Mouse (Mus musculus) E14TG2a.4 (cell line): ENCODE measurements around the gene Cacybp.

Experiments
- CTCF ChIP-seq: conservative IDR thresholded peaks from 2 replicates; pipeline ENCODE4 v1.5.1; 2014; ENCODE audit warnings: low read length
- NANOG ChIP-seq: IDR thresholded peaks from 2 replicates; pipeline ENCODE4 v1.6.1; 2014; ENCODE audit warnings: borderline replicate concordance, low read length, mixed read lengths

DNA sequence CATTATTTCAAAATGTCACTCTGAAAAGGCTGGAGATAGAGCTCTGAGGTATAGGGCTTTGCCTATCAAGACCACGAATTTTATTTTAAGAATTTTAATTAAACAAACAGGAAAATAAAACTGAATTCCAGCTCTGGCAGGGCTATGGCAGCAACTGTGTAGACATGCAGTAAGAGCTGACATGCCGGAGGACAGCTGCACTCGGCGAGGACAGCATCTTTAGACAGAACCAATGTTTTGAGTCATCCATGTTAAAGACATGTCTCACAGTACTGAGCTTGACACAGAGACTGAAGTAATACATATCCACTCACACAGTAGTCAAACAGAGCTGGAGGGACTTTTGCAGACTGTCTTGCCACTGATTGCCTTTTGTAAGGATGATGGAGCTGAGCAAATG is 47.9 kb upstream of the Cacybp start:
- TF ChIP-seq CTCF, result no peak
- TF ChIP-seq NANOG, result no peak
